Mouse (Mus musculus): Measurements from ENCODE around the gene Nova2. TPM values are rescaled to one million over a fixed set of nuclear protein-coding genes. Genes with fewer than 3 reads are reported as not detected.
A peak's percentile ranks its signal among the peaks of the same experiment; 100 is the strongest.

The Nova2 gene
- polyA plus RNA-seq, 1 experiment from 2014 or later, result 17.6 TPM

DNA sequence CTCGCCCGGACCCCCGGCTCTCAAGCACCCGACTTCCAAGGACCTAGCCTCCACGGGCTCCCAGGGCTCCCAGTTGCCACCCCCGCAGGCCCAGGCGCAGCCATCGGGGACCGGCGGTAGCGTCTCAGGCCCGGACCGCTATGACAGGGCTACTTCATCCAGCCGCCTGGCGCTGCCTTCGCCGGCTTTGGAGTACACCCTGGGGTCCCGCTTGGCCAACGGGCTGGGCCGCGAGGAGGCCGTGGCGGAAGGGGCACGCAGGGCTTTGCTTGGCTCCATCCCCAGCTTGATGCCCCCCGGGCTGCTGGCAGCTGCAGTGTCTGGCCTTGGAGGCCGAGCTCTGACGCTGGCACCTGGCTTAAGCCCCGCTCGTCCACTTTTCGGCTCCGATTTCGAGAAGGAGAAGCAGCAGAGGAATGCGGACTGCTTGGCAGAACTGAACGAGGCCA is 79.0 kb downstream of the Nova2 start:
- Histone ChIP-seq H3K9me3 (no peaks in the 10 kb centered on the region), H3K4me1 (peaks cover 49% of the 10 kb centered on the region), H3K4me3 (peak overlapping the region; percentile 84), H3K4me2 (replicated peaks) (peak overlapping the region; percentile 99), H3K9ac (replicated peaks) (peak overlapping the region; percentile 94), H3K27ac (replicated peaks) (peak overlapping the region; percentile 96), H3K36me3 (peaks cover 23% of the 10 kb centered on the region), H3K27me3 (no peaks in the 10 kb centered on the region)
- 4% methylated on average over 33 of the region's 34 CpGs for WGBS
- peak; percentile 1; the same call in 1 of the 2 replicates for ATAC-seq (replicated peaks)

DNA sequence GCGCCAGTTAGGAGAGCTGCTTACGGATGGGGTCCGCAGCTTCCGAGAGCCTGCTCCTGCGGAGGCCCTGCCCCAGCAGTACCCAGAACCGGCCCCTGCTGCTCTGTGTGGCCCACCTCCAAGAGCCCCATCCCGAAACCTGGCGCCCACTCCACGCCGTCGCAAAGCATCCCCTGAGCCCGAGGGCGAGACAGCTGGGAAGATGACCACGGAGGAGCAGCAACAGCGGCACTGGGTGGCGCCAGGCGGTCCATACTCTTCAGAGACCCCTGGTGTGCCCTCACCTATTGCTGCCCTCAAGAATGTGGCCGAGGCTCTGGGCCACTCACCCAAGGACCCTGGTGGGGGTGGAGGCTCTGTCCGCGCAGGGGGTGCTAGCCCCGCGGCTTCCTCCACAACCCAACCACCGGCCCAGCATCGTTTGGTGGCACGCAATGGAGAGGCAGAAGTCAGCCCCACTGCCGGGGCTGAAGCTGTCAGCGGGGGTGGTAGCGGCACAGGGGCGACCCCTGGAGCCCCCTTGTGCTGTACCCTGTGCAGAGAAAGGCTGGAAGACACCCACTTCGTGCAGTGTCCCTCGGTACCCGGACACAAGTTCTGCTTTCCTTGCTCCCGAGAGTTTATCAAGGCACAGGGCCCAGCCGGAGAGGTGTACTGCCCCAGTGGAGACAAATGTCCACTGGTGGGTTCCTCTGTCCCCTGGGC is 79.9 kb downstream of the Nova2 start:
- H3K9me3 ChIP-seq, result no peaks in the 10 kb centered on the region
- no peak for ATAC-seq (replicated peaks)
- no peaks in the 10 kb centered on the region for H3K27me3 ChIP-seq
- H3K9ac ChIP-seq (replicated peaks), result no peak overlapping the region; the same call in 1 of the 2 replicates
- H3K4me1 ChIP-seq, result peaks cover 49% of the 10 kb centered on the region
- WGBS, result 80% methylated on average over 34 of the region's 34 CpGs
- H3K36me3 ChIP-seq, result peaks cover 23% of the 10 kb centered on the region
- H3K27ac ChIP-seq (replicated peaks), result no peak overlapping the region
- peak overlapping the region; percentile 84 for H3K4me3 ChIP-seq
- peak overlapping the region; percentile 99 for H3K4me2 ChIP-seq (replicated peaks)

DNA sequence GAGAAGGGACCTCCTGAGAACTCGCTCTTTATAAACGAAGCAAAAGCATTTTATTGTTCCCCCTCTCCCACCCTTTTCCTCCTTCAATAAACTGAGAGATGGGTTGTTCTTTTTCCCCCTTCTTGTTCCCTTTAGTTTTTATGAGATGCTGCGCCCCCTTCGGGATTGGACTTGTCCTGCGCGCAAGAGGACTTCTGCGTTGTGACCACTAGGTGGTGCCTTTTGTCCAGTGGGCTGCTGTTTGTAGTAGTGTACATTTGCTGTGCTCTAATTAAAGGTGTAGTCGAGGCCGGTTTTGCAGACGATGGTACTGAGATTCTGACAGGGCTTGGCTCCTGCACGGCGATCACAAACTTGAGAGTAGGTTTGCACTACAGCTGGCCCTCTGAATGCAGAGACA is 80.8 kb downstream of the Nova2 start:
- Histone ChIP-seq H3K9me3 (no peaks in the 10 kb centered on the region), H3K4me1 (peaks cover 49% of the 10 kb centered on the region), H3K27me3 (no peaks in the 10 kb centered on the region), H3K4me3 (no peak overlapping the region), H3K9ac (replicated peaks) (no peak overlapping the region), H3K27ac (replicated peaks) (no peak overlapping the region), H3K36me3 (peaks cover 23% of the 10 kb centered on the region), H3K4me2 (replicated peaks) (peak overlapping the region; percentile 99; the same call in 1 of the 2 replicates)
- ATAC-seq (replicated peaks), result no peak
- WGBS, result 4% methylated on average over 12 of the region's 12 CpGs

DNA sequence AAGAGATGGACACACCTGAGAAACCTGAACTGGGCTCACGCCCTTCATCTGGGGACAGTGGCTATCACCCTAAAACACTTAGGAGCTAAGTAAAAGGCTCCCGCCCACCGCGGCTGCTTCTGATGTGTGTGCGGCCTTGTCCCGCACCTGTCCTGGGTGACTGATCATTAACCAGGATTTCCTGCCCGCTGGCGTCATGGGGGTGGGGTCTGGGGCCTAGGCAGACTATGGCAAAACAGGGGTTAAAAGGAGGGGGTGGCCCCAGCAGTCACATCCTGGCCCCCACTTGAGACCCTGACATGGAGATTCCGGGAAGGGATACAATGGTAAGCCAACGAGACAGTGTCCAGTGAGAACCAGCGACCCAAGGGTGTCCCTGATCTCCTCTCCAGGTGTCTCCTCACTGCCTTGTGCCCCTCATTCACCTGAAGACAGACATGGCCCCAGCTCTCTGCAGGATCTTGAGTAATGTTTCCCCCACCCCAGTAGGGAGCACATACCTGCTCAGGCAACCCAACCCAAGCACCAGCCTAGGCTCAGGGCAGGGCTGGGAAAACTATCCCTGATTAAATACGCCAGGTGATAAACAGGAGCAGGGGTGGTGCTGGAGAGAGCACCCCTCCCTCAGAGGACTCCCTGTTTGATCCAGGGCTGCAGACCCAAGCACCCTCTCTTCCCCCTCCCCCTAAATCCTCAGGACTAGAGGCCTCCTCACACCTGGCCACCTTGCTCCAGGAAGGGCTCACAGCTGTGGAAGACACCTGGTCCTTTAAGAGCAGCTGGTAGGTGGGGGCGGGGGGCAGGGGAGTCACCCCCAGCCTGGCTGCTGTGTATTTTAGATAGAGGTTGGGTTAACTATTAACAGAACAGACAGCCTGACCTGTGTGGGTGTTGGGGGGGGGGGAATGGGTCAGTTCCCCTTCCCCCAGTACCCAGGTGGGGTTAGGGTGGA is 81.6 kb downstream of the Nova2 start:
- WGBS, result 82% methylated on average over 13 of the region's 13 CpGs
- no peaks in the 10 kb centered on the region for H3K27me3 ChIP-seq
- H3K9me3 ChIP-seq, result no peaks in the 10 kb centered on the region
- H3K4me1 ChIP-seq, result peaks cover 52% of the 10 kb centered on the region
- no peak overlapping the region for H3K4me2 ChIP-seq (replicated peaks)
- H3K27ac ChIP-seq (replicated peaks), result no peak overlapping the region
- no peak overlapping the region for H3K4me3 ChIP-seq
- peaks cover 23% of the 10 kb centered on the region for H3K36me3 ChIP-seq
- H3K9ac ChIP-seq (replicated peaks), result no peak overlapping the region
- ATAC-seq (replicated peaks), result no peak

DNA sequence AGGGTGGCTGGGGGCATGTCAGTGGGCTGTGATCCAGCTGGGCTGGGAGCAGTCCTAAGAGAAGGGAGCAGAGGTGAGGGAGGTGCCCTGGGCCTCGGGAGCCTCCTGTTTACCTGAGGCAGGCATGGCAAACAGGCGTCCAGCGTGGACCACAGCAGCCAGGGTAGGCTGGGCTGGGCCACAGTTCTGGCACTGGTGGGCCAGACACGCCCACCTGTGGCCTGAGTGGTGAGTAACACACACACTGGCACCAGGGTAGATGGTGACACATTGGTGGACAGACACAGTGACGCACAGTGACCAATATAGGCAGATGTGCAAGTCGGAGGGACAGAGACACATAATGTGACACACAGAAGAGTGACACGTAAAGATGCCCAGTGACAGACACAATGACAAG is 84.9 kb downstream of the Nova2 start:
- WGBS, result 82% methylated on average over 7 of the region's 7 CpGs
- Histone ChIP-seq H3K27me3 (no peaks in the 10 kb centered on the region), H3K4me2 (replicated peaks) (no peak overlapping the region), H3K36me3 (peaks cover 16% of the 10 kb centered on the region), H3K9ac (replicated peaks) (no peak overlapping the region), H3K27ac (replicated peaks) (no peak overlapping the region), H3K4me1 (peaks cover 34% of the 10 kb centered on the region), H3K4me3 (no peak overlapping the region), H3K9me3 (no peaks in the 10 kb centered on the region)
- no peak for ATAC-seq (replicated peaks)

DNA sequence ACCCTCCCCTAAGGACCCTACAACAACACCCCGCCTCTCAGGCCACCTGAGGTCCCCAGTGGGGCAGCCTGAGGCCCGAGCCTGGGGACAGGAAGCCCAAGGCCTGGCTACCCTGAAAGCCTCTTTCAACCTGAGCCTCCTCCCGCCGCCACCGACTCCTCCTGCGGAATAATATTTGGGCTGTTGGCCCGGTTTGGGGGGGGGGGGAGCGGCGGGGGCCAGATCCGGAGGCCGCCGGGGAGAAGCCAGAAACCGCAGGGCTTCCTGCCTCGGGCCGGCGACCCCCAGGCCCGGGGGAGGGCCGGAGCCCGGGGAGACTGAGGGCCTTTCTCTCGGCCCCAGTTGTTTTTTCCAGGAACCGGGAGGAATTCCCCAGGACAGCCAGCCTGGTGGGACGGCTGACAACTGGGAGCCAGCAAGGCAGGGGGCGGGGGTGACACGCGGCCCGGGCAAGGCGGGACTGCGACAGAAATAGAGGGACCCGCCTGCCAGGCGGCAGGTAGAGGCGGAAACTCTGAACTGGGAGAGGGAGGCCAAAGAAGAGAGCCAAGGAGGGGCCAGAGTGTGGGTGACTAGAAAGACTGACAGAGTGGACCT is 86.4 kb downstream of the Nova2 start:
- Histone ChIP-seq H3K4me3 (peak overlapping the region; percentile 27), H3K9ac (replicated peaks) (peak overlapping the region; percentile 43), H3K27me3 (no peaks in the 10 kb centered on the region), H3K4me2 (replicated peaks) (peak overlapping the region; percentile 50), H3K9me3 (no peaks in the 10 kb centered on the region), H3K36me3 (peaks cover 7% of the 10 kb centered on the region), H3K27ac (replicated peaks) (no peak overlapping the region), H3K4me1 (peaks cover 18% of the 10 kb centered on the region)
- no peak for ATAC-seq (replicated peaks)
- WGBS, result 2% methylated on average over 31 of the region's 31 CpGs

DNA sequence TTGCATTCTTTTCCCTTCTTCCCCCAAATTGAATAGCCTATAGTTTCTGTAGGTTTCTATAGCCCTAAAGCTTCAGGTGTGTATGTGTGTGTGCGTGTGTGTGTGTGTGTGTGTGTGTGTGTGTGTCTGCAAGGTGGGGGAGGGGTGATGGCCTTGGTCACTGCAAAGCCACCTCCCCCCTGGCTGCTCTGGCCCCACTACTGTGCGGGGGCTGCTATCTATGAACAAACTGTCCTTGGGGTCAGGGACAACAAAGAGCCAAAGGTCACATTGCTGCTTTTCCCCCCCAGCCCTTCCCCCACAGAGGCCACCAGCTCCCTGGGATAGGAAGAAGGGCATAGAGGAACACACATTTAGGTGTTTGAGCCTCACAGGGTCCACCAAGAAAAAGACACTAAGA is 87.2 kb downstream of the Nova2 start:
- ATAC-seq (replicated peaks), result no peak
- 72% methylated on average over 2 of the region's 2 CpGs for WGBS
- Histone ChIP-seq H3K4me1 (peaks cover 11% of the 10 kb centered on the region), H3K9ac (replicated peaks) (no peak overlapping the region), H3K9me3 (no peaks in the 10 kb centered on the region), H3K36me3 (no peaks in the 10 kb centered on the region), H3K4me3 (no peak overlapping the region), H3K27ac (replicated peaks) (no peak overlapping the region), H3K27me3 (no peaks in the 10 kb centered on the region), H3K4me2 (replicated peaks) (no peak overlapping the region)

DNA sequence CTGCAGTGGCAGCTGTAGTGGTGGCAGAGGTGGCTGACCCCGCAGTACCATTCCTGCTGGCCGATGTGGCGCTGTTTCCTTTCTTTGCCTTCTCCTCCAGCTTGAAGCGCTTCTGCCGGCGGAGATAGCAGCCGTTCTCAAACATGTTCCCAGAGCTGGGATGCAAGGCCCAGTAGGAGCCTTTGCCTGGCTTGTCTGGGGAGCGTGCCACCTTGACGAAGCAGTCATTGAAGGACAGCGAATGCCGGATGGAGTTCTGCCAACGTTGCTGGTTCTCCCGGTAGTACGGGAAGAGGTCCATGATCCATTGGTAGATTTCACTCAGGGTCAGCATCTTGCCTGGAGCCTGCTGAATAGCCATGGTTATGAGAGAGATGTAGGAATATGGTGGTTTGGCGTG is 88.8 kb downstream of the Nova2 start:
- Histone ChIP-seq H3K36me3 (no peaks in the 10 kb centered on the region), H3K27me3 (no peaks in the 10 kb centered on the region), H3K4me3 (no peak overlapping the region), H3K4me2 (replicated peaks) (no peak overlapping the region), H3K9me3 (no peaks in the 10 kb centered on the region), H3K4me1 (peaks cover 11% of the 10 kb centered on the region), H3K27ac (replicated peaks) (no peak overlapping the region), H3K9ac (replicated peaks) (no peak overlapping the region)
- WGBS, result 70% methylated on average over 15 of the region's 15 CpGs
- ATAC-seq (replicated peaks), result no peak

Other genes with a start within 250 kb of the Nova2 start
- gene Psg20, start 239.7 kb upstream of the Nova2 start, polyA plus RNA-seq (2015; fragmentation: Nextera tagmentation; extraction: Ambion mirVana), result not detected in 2 replicates
- not detected in 2 replicates for gene Psg22, start 207.8 kb upstream of the Nova2 start, polyA plus RNA-seq (2015; fragmentation: Nextera tagmentation; extraction: Ambion mirVana)
- gene Psg19, start 127.4 kb upstream of the Nova2 start, polyA plus RNA-seq (2015; fragmentation: Nextera tagmentation; extraction: Ambion mirVana), result not detected in 2 replicates
- gene Psg17, start 104.3 kb upstream of the Nova2 start, polyA plus RNA-seq (2015; fragmentation: Nextera tagmentation; extraction: Ambion mirVana), result not detected in 2 replicates
- 0.13 and 0.29 TPM in 2 replicates for gene Mill2, start 85.9 kb upstream of the Nova2 start, polyA plus RNA-seq (2015; fragmentation: Nextera tagmentation; extraction: Ambion mirVana)
- 18.2 and 19.2 TPM in 2 replicates for gene Pglyrp1, start 54.6 kb upstream of the Nova2 start, polyA plus RNA-seq (2015; fragmentation: Nextera tagmentation; extraction: Ambion mirVana)
- gene Ccdc61, start 15.5 kb upstream of the Nova2 start, polyA plus RNA-seq (2015; fragmentation: Nextera tagmentation; extraction: Ambion mirVana), result 26.5 and 27.9 TPM in 2 replicates
- 0.60 and 1.2 TPM in 2 replicates for gene Nanos2, start 61.5 kb downstream of the Nova2 start, polyA plus RNA-seq (2015; fragmentation: Nextera tagmentation; extraction: Ambion mirVana)
- gene Mypop, start 65.4 kb downstream of the Nova2 start, polyA plus RNA-seq (2015; fragmentation: Nextera tagmentation; extraction: Ambion mirVana), result 4.4 and 5.5 TPM in 2 replicates
- gene Irf2bp1, start 78.2 kb downstream of the Nova2 start, polyA plus RNA-seq (2015; fragmentation: Nextera tagmentation; extraction: Ambion mirVana), result 35.4 and 36.7 TPM in 2 replicates
- gene Foxa3, start 97.7 kb downstream of the Nova2 start, polyA plus RNA-seq (2015; fragmentation: Nextera tagmentation; extraction: Ambion mirVana), result 0.18 TPM in 1 of 2 replicates, not detected in the other
- 34.8 and 35.4 TPM in 2 replicates for gene Sympk, start 98.5 kb downstream of the Nova2 start, polyA plus RNA-seq (2015; fragmentation: Nextera tagmentation; extraction: Ambion mirVana)
- gene Rsph6a, start 128.8 kb downstream of the Nova2 start, polyA plus RNA-seq (2015; fragmentation: Nextera tagmentation; extraction: Ambion mirVana), result not detected in 2 replicates
- gene Dmwd, start 150.3 kb downstream of the Nova2 start, polyA plus RNA-seq (2015; fragmentation: Nextera tagmentation; extraction: Ambion mirVana), result 32.0 and 35.1 TPM in 2 replicates
- gene Dmpk, start 158.0 kb downstream of the Nova2 start, polyA plus RNA-seq (2015; fragmentation: Nextera tagmentation; extraction: Ambion mirVana), result 8.8 and 11.2 TPM in 2 replicates
- 2.3 and 2.4 TPM in 2 replicates for gene Six5, start 168.7 kb downstream of the Nova2 start, polyA plus RNA-seq (2015; fragmentation: Nextera tagmentation; extraction: Ambion mirVana)
- gene Gm4969, start 192.5 kb downstream of the Nova2 start, polyA plus RNA-seq (2015; fragmentation: Nextera tagmentation; extraction: Ambion mirVana), result 3.6 and 3.8 TPM in 2 replicates
- 23.4 and 25.4 TPM in 2 replicates for gene Fbxo46, start 194.0 kb downstream of the Nova2 start, polyA plus RNA-seq (2015; fragmentation: Nextera tagmentation; extraction: Ambion mirVana)
- gene Qpctl, start 223.4 kb downstream of the Nova2 start, polyA plus RNA-seq (2015; fragmentation: Nextera tagmentation; extraction: Ambion mirVana), result 18.7 and 19.4 TPM in 2 replicates
- gene Snrpd2, start 223.8 kb downstream of the Nova2 start, polyA plus RNA-seq (2015; fragmentation: Nextera tagmentation; extraction: Ambion mirVana), result 135 and 143 TPM in 2 replicates
- gene Gipr, start 240.2 kb downstream of the Nova2 start, polyA plus RNA-seq (2015; fragmentation: Nextera tagmentation; extraction: Ambion mirVana), result 18.1 and 20.0 TPM in 2 replicates

All from forebrain, embryonic 15.5 days (tissue).